Mouse (Mus musculus) liver, embryonic 15.5 days (tissue): ENCODE results near the gene Rnf220. TPM values are rescaled to one million over a fixed set of nuclear protein-coding genes. Genes with fewer than 3 reads are reported as not detected.

Experiments used
- ATAC-seq: fragments of 200-750 bp; cut with Nextera tagmentation; 2 replicates; pipeline ENCODE4 v1.8.0; 2017; ENCODE audit warnings: moderate number of reproducible peaks, mild to moderate bottlenecking, moderate library complexity; ENCODE audit not compliant: insufficient read depth
- H3K27ac ChIP-seq: fragments of 300-500 bp; sonication (generic); replicated peaks from 2 replicates; pipeline ENCODE4 v1.5.1; 2015; ENCODE audit warnings: mild to moderate bottlenecking, inconsistent platforms
- H3K27me3 ChIP-seq: fragments of 300-500 bp; sonication (generic); 2 replicates; pipeline ENCODE4 v1.6.1; 2015; ENCODE audit warnings: mild to moderate bottlenecking, inconsistent platforms
- H3K36me3 ChIP-seq: fragments of 300-500 bp; sonication (generic); replicated peaks from 2 replicates; pipeline ENCODE4 v1.6.1; 2015; ENCODE audit warnings: moderate library complexity, mild to moderate bottlenecking, inconsistent platforms
- H3K4me1 ChIP-seq: fragments of 300-500 bp; sonication (generic); replicated peaks from 2 replicates; pipeline ENCODE4 v1.6.1; 2015; ENCODE audit warnings: inconsistent platforms
- H3K4me2 ChIP-seq: fragments of 300-500 bp; sonication (generic); 2 replicates; pipeline ENCODE4 v1.6.1; 2015; ENCODE audit warnings: moderate library complexity, mild to moderate bottlenecking, inconsistent platforms
- H3K4me3 ChIP-seq: fragments of 300-500 bp; sonication (generic); replicated peaks from 2 replicates; pipeline ENCODE4 v1.5.1; 2015; ENCODE audit warnings: mild to moderate bottlenecking, inconsistent platforms
- H3K9ac ChIP-seq: fragments of 300-500 bp; sonication (generic); 2 replicates; pipeline ENCODE4 v1.6.1; 2015; ENCODE audit warnings: moderate library complexity, mild to moderate bottlenecking, inconsistent platforms
- H3K9me3 ChIP-seq: fragments of 300-500 bp; sonication (generic); replicated peaks from 2 replicates; pipeline ENCODE4 v1.6.1; 2016; ENCODE audit warnings: inconsistent platforms
- WGBS: fragments of 180-500 bp; shearing (Covaris S2); methylation state at CpG from one replicate; pipeline ENCODE4 v1.1.7; 2015; ENCODE audit warnings: mixed read lengths; ENCODE audit not compliant: insufficient replicate concordance; 5-methylcytosine and 5-hydroxymethylcytosine counted together
- polyA plus RNA-seq: library from polyadenylated mRNA; unstranded; fragments of >200 nt; fragmentation: Nextera tagmentation; extraction: Ambion mirVana; gene quantifications from 2 replicates; pipeline ENCODE4 v1.2.1, GENCODE M21; 2015

Gene Rnf220
- polyA plus RNA-seq, 1 experiment from 2014 or later = 25.1 TPM

- Histone ChIP-seq H3K27me3 (peaks cover 49% of the 10 kb centered on the region), H3K9me3 (no peaks in the 10 kb centered on the region; the same call in 1 of the 2 replicates), H3K27ac (peak overlapping the region; percentile 98), H3K9ac (peak overlapping the region; percentile 64), H3K4me3 (peak overlapping the region; percentile 57), H3K4me2 (peak overlapping the region; percentile 80), H3K36me3 (no peaks in the 10 kb centered on the region), H3K4me1 (peaks cover 42% of the 10 kb centered on the region)
- ATAC-seq = peak; percentile 36
- WGBS = 13% methylated on average over 4 of the region's 4 CpGs
Observed at GRCm38 (mm10) chr4:117313085-117313424, 183.8 kb downstream of the Rnf220 start.

- Histone ChIP-seq H3K27me3 (peaks cover 49% of the 10 kb centered on the region), H3K4me1 (peaks cover 42% of the 10 kb centered on the region), H3K36me3 (no peaks in the 10 kb centered on the region), H3K9ac (peak overlapping the region; percentile 64), H3K9me3 (no peaks in the 10 kb centered on the region; the same call in 1 of the 2 replicates), H3K27ac (peak overlapping the region; percentile 98), H3K4me2 (peak overlapping the region; percentile 80), H3K4me3 (peak overlapping the region; percentile 57)
- peak; percentile 97 for ATAC-seq
- 8% methylated on average over 25 of the region's 26 CpGs for WGBS
Observed at GRCm38 (mm10) chr4:117312416-117313084, 184.3 kb downstream of the Rnf220 start.

- peak; percentile 6 for ATAC-seq
- Histone ChIP-seq H3K4me1 (peaks cover 42% of the 10 kb centered on the region), H3K4me2 (peak overlapping the region; percentile 80), H3K9me3 (no peaks in the 10 kb centered on the region; the same call in 1 of the 2 replicates), H3K4me3 (peak overlapping the region; percentile 57), H3K36me3 (no peaks in the 10 kb centered on the region), H3K27ac (peak overlapping the region; percentile 98), H3K9ac (peak overlapping the region; percentile 64), H3K27me3 (peaks cover 49% of the 10 kb centered on the region)
- 37% methylated on average over 5 of the region's 5 CpGs for WGBS
Observed at GRCm38 (mm10) chr4:117311891-117312290, 185.0 kb downstream of the Rnf220 start.

- H3K27me3 ChIP-seq = peaks cover 49% of the 10 kb centered on the region
- H3K4me3 ChIP-seq = no peak overlapping the region
- no peak for ATAC-seq
- 84% methylated on average over 1 of the region's 1 CpGs for WGBS
- H3K9ac ChIP-seq = no peak overlapping the region
- H3K4me2 ChIP-seq = no peak overlapping the region
- no peak overlapping the region for H3K27ac ChIP-seq
- no peaks in the 10 kb centered on the region; the same call in 1 of the 2 replicates for H3K9me3 ChIP-seq
- no peaks in the 10 kb centered on the region for H3K36me3 ChIP-seq
- peaks cover 43% of the 10 kb centered on the region for H3K4me1 ChIP-seq
Observed at GRCm38 (mm10) chr4:117309427-117309826, 187.4 kb downstream of the Rnf220 start.

GRCm38 (mm10) chr4:117307270-117307669 is 189.6 kb downstream of the Rnf220 start:
- 71% methylated on average over 6 of the region's 6 CpGs for WGBS
- Histone ChIP-seq H3K36me3 (no peaks in the 10 kb centered on the region), H3K4me3 (no peak overlapping the region), H3K27ac (no peak overlapping the region), H3K27me3 (peaks cover 61% of the 10 kb centered on the region), H3K4me1 (peaks cover 29% of the 10 kb centered on the region), H3K9me3 (no peaks in the 10 kb centered on the region; the same call in 1 of the 2 replicates), H3K4me2 (no peak overlapping the region), H3K9ac (no peak overlapping the region)
- no peak for ATAC-seq

GRCm38 (mm10) chr4:117305461-117305860 is 191.4 kb downstream of the Rnf220 start:
- peaks cover 79% of the 10 kb centered on the region for H3K27me3 ChIP-seq
- no peak overlapping the region for H3K9ac ChIP-seq
- peaks cover 11% of the 10 kb centered on the region for H3K4me1 ChIP-seq
- no peak overlapping the region for H3K4me3 ChIP-seq
- no peak overlapping the region for H3K27ac ChIP-seq
- ATAC-seq = no peak
- H3K9me3 ChIP-seq = no peaks in the 10 kb centered on the region; the same call in 1 of the 2 replicates
- H3K36me3 ChIP-seq = no peaks in the 10 kb centered on the region
- 50% methylated on average over 7 of the region's 7 CpGs for WGBS
- no peak overlapping the region for H3K4me2 ChIP-seq

GRCm38 (mm10) chr4:117304239-117305025 is 192.4 kb downstream of the Rnf220 start:
- 0 out of 2 replicates have a peak, but pooled peaks have one; percentile 14 for ATAC-seq
- Histone ChIP-seq H3K4me1 (peaks cover 11% of the 10 kb centered on the region), H3K4me2 (peak overlapping the region; percentile 63), H3K9ac (no peak overlapping the region), H3K9me3 (no peaks in the 10 kb centered on the region; the same call in 1 of the 2 replicates), H3K27me3 (peaks cover 89% of the 10 kb centered on the region), H3K27ac (no peak overlapping the region), H3K36me3 (no peaks in the 10 kb centered on the region), H3K4me3 (peak overlapping the region; percentile 47)
- WGBS = 38% methylated on average over 54 of the region's 54 CpGs

GRCm38 (mm10) chr4:117303581-117304238 is 193.1 kb downstream of the Rnf220 start:
- H3K4me1 ChIP-seq = peaks cover 11% of the 10 kb centered on the region
- H3K27me3 ChIP-seq = peaks cover 94% of the 10 kb centered on the region
- 51% methylated on average over 30 of the region's 30 CpGs for WGBS

GRCm38 (mm10) chr4:117302027-117302806 is 194.6 kb downstream of the Rnf220 start:
- H3K9me3 ChIP-seq = no peaks in the 10 kb centered on the region
- no peak overlapping the region for H3K27ac ChIP-seq
- WGBS = 50% methylated on average over 14 of the region's 14 CpGs
- H3K27me3 ChIP-seq = peaks cover 89% of the 10 kb centered on the region
- peaks cover 11% of the 10 kb centered on the region for H3K4me1 ChIP-seq
- no peak overlapping the region for H3K4me3 ChIP-seq
- no peak for ATAC-seq
- H3K4me2 ChIP-seq = no peak overlapping the region
- no peaks in the 10 kb centered on the region for H3K36me3 ChIP-seq
- no peak overlapping the region for H3K9ac ChIP-seq

More at GRCm38 (mm10) chr4:117303581-117304238, 193.1 kb downstream of the Rnf220 start:
- H3K9ac ChIP-seq = no peak overlapping the region
- no peak overlapping the region for H3K27ac ChIP-seq
- no peak for ATAC-seq
- H3K4me2 ChIP-seq = peak overlapping the region; percentile 63
- H3K36me3 ChIP-seq = no peaks in the 10 kb centered on the region
- peak overlapping the region; percentile 47 for H3K4me3 ChIP-seq
- H3K9me3 ChIP-seq = no peaks in the 10 kb centered on the region

- Histone ChIP-seq H3K27me3 (peaks cover 71% of the 10 kb centered on the region), H3K4me3 (no peak overlapping the region), H3K4me2 (no peak overlapping the region), H3K36me3 (no peaks in the 10 kb centered on the region), H3K9ac (no peak overlapping the region), H3K9me3 (no peaks in the 10 kb centered on the region), H3K4me1 (peaks cover 11% of the 10 kb centered on the region), H3K27ac (no peak overlapping the region)
- WGBS = 74% methylated on average over 10 of the region's 10 CpGs
- no peak for ATAC-seq
Observed at GRCm38 (mm10) chr4:117299921-117300320, 196.9 kb downstream of the Rnf220 start.
